Mouse (Mus musculus) C2C12 (cell line): ENCODE measurements around the gene Tcf7l1.

Experiments used
- CEBPB ChIP-seq: IDR thresholded peaks from one replicate; pipeline ENCODE4 v1.6.1; 2011; ENCODE audit warnings: low read depth, mild to moderate bottlenecking, control low read depth, moderate library complexity
- CTCF ChIP-seq: IDR thresholded peaks from one replicate; pipeline ENCODE4 v1.5.1; 2011; ENCODE audit not compliant: control insufficient read depth, insufficient read depth, insufficient read length
- MAX ChIP-seq: IDR thresholded peaks from one replicate; pipeline ENCODE4 v1.6.1; 2011; ENCODE audit warnings: mild to moderate bottlenecking, control low read depth

GRCm38 (mm10) chr6:72723143-72723542, 65.9 kb downstream of the Tcf7l1 start:
- TF ChIP-seq CTCF (no peak), MAX (no peak), CEBPB (no peak)
